Comparison of ENCODE assay signal across 26 mouse cellular contexts in the genomic region with DNA sequence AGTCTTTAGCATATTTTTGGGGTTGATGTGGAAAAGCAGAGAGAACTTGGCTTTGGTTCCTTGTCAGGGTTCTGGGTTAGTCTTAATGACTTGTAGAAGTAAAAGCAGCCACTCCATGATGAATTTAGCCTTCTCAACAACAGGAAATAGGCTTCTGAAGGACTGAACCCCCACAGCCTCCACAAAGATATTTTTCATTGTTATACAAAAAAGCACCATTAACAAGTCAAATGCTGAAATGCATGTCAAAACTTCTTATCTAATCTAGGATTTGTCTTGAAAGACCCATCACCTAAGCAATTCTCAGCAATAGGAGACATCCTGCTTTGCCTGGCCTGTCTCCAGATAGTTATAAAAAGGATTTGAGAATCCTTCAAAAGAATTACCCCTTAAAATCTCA. TPM values are rescaled to one million over a fixed set of nuclear protein-coding genes. Genes with fewer than 3 reads are reported as not detected.
DNase-seq lines count a peak whose midpoint lies in the region; ATAC-seq and TF ChIP-seq lines count a peak whose summit lies in the region.
"Had no signal": no experiment of that assay in that cellular context is flagged by ENCODE, and none has a peak within 500 bp of the region (broad histone marks: within the 10 kb centered on the region; RNA-seq: fewer than 3 reads in every experiment).

No protein-coding gene starts in this region.

- no peak for TF ChIP-seq CTCF in intestine, postnatal 0 days (IDR thresholded peaks at IDR 0.05; ENCODE audit: low read depth)

- no peak overlapping the region for H3K9ac ChIP-seq in intestine, postnatal 0 days (ENCODE audit: low read depth, low read length)

- ATAC-seq in intestine, postnatal 0 days: no peak
- ATAC-seq: activated CD4-positive, CD25-positive, alpha-beta regulatory T cell, adult 4 months; CD4-positive, CD25-positive, alpha-beta regulatory T cell, adult 4 months; Patski had no signal

- no peaks in the 10 kb centered on the region for H3K27me3 ChIP-seq in intestine, postnatal 0 days (replicated peaks; ENCODE audit: control insufficient read depth, insufficient read depth, low read length)
- H3K27me3 ChIP-seq: CH12.LX, Patski had no signal

- H3K9me3 ChIP-seq in intestine, postnatal 0 days (ENCODE audit: control insufficient read depth): peaks cover 8% of the 10 kb centered on the region; the same call in 1 of the 2 replicates
- H3K9me3 ChIP-seq: G1E had no signal

- no peaks in the 10 kb centered on the region for H3K4me1 ChIP-seq in intestine, postnatal 0 days (replicated peaks; ENCODE audit: control insufficient read depth, insufficient read depth, low read length)

- H3K4me2 ChIP-seq in intestine, postnatal 0 days (replicated peaks; ENCODE audit: low read depth): no peak overlapping the region

- no peaks in the 10 kb centered on the region for H3K36me3 ChIP-seq in intestine, postnatal 0 days (ENCODE audit: control insufficient read depth, insufficient read depth)
- H3K36me3 ChIP-seq: G1E had no signal

- DNase-seq in ES-CJ7 (ENCODE audit: low read depth, low spot score) (peak; percentile 23), R1 (ENCODE audit: low read depth, low spot score) (peak; percentile 67), ZHBTc4 (ENCODE audit: low read depth, low spot score) (peak; percentile 13)
- no peak for DNase-seq in ovary, postnatal 10 days (ENCODE audit: low spot score)
- no peak for DNase-seq in urinary bladder, postnatal 14 days (ENCODE audit: low spot score)
- DNase-seq: adrenal gland, adult 2 months; adrenal gland, adult 8-10 months; adrenal gland, postnatal 10 days; adrenal gland, postnatal 14 days; adrenal gland, postnatal 25 days; adrenal gland, postnatal 36 days; B cell, adult 2 months; cerebellum, adult 11 months; cerebellum, adult 11-12 months; cerebellum, adult 18-20 months; cerebellum, adult 2 months; cerebellum, adult 8-10 months; cerebellum, adult 9-10 months had no signal

- no peak overlapping the region for H3K27ac ChIP-seq in intestine, postnatal 0 days (ENCODE audit: low read depth, low read length)

- H3K4me3 ChIP-seq in intestine, postnatal 0 days (ENCODE audit: low read depth, low read length): no peak overlapping the region

RNA-seq across cellular contexts. Expression of a gene that starts 41.8 kb away (rescaled TPM):
- not detected in 2 replicates for polyA plus RNA-seq in intestine, postnatal 0 days (2015; fragmentation: Nextera tagmentation; extraction: Ambion mirVana)
- polyA plus RNA-seq: activated CD4-positive, CD25-positive, alpha-beta regulatory T cell, adult 4 months; adrenal gland, adult 2 months; brain, embryonic 14.5 days; C2C12; CD4-positive, CD25-positive, alpha-beta regulatory T cell, adult 4 months; cerebellum, adult 2 months; G1E; Patski had no signal

RNA-seq across cellular contexts. Expression of a gene that starts 58.1 kb away (rescaled TPM):
- polyA plus RNA-seq in intestine, postnatal 0 days (2015; fragmentation: Nextera tagmentation; extraction: Ambion mirVana): not detected in 2 replicates
- polyA plus RNA-seq: activated CD4-positive, CD25-positive, alpha-beta regulatory T cell, adult 4 months; adrenal gland, adult 2 months; brain, embryonic 14.5 days; C2C12; CD4-positive, CD25-positive, alpha-beta regulatory T cell, adult 4 months; cerebellum, adult 2 months; G1E; Patski had no signal

Comparison
In these comparisons a context has a peak if more than half of its experiments do, and no peak if none do; other contexts are left out.
1. DNase-seq: peak in ES-CJ7 (single experiment), R1 (single experiment) and ZHBTc4 (single experiment); none in ovary, postnatal 10 days (single experiment) and urinary bladder, postnatal 14 days (single experiment).